ENCODE assay signal across 8 mouse cellular contexts in the genomic region with DNA sequence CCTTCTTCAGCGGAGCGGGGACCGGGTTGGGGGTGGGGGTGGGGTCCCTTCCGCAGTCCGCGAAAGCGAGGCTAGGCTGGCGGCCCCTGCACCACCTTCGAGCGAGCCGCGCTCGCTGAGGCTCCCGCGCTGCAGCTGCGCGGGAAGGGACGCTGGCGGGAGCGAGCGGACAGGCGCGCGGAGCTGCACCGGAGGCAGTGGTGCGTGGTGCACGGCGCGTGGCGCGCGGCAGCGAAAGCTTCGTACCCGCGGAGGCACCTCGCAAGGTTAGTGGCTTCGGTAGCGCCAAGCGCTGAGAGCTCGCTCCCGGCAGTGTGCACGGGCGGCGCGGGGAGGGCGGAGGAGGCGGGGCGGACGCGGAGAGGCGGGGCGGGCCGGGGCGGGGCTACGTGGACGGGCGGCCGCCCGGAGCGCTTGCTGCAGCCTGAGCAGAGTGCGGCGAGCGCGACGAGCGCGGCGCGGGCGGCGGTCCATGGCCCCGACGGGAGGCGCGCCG. TPM values are rescaled to one million over a fixed set of nuclear protein-coding genes. Genes with fewer than 3 reads are reported as not detected.
DNase-seq lines count a peak whose midpoint lies in the region; ATAC-seq and TF ChIP-seq lines count a peak whose summit lies in the region.

Gene Arhgap20 (plus strand): TSS at position 417 of the 496 bp plus-strand sequence.

- no peaks in the 10 kb centered on the region for H3K9me3 ChIP-seq in forebrain, embryonic 11.5 days (ENCODE audit: control insufficient read depth, low read length)
- H3K9me3 ChIP-seq in heart, embryonic 15.5 days (replicated peaks): no peaks in the 10 kb centered on the region

- under 1% methylated on average over 57 of the region's 77 CpGs for WGBS in forebrain, embryonic 11.5 days
- WGBS in heart, embryonic 15.5 days: 1% methylated on average over 62 of the region's 77 CpGs
- WGBS in liver, adult 2 months: 1% methylated on average over 60 of the region's 77 CpGs

- H3K4me1 ChIP-seq in forebrain, embryonic 11.5 days (replicated peaks; ENCODE audit: control insufficient read depth, insufficient read depth, low read length): peaks cover 9% of the 10 kb centered on the region; the same call in 1 of the 2 replicates
- peaks cover 21% of the 10 kb centered on the region for H3K4me1 ChIP-seq in heart, embryonic 15.5 days (replicated peaks)
- H3K4me1 ChIP-seq in liver, adult 2 months (ENCODE audit: control insufficient read depth, insufficient read depth, low read length): peaks cover 2% of the 10 kb centered on the region; the same call in 1 of the 2 replicates

- no peak for TF ChIP-seq CTCF in liver, adult 2 months (IDR thresholded peaks at IDR 0.05; ENCODE audit: low read depth, low read length)

- peak within 1 kb of the TSS; percentile 97 for H3K4me2 ChIP-seq in forebrain, embryonic 11.5 days (ENCODE audit: low read depth, low read length, severe bottlenecking)
- H3K4me2 ChIP-seq in heart, embryonic 15.5 days: peak within 1 kb of the TSS; percentile 98
- peak within 1 kb of the TSS; percentile 52 for H3K4me2 ChIP-seq in myocyte (ENCODE audit: low read depth)

- peak within 1 kb of the TSS; percentile 59 for H3K4me3 ChIP-seq in forebrain, embryonic 11.5 days (ENCODE audit: low read depth, low read length)
- H3K4me3 ChIP-seq in heart, embryonic 15.5 days: peak within 1 kb of the TSS; percentile 67
- H3K4me3 ChIP-seq in liver, adult 2 months (ENCODE audit: insufficient read depth, low read depth, low read length): peak within 1 kb of the TSS; percentile 58
- no peak within 1 kb of the TSS for H3K4me3 ChIP-seq in myocyte

- DNase-seq in B cell, adult 2 months: peak; percentile 6 to 11
- peak; percentile 79 for DNase-seq in brain, embryonic 18.5 days (ENCODE audit: low read depth, low spot score)
- DNase-seq in forebrain, embryonic 11.5 days (ENCODE audit: low spot score): peak; percentile 91
- peak; percentile 86 for DNase-seq in kidney, postnatal 10 days
- DNase-seq in liver, adult 2 months (ENCODE audit: extremely low read depth, low read depth, low spot score): peak; percentile 38
- DNase-seq in spleen, postnatal 4 days (ENCODE audit: low spot score in 2 of 2): peak; percentile 45 to 75

- H3K27me3 ChIP-seq in forebrain, embryonic 11.5 days (ENCODE audit: control insufficient read depth, insufficient read depth, low read length): peaks cover 16% of the 10 kb centered on the region
- peaks cover 54% of the 10 kb centered on the region for H3K27me3 ChIP-seq in heart, embryonic 15.5 days
- H3K27me3 ChIP-seq in liver, adult 2 months (ENCODE audit: control insufficient read depth, insufficient read depth, low read length): peaks cover 11% of the 10 kb centered on the region
- peaks cover 29% of the 10 kb centered on the region for H3K27me3 ChIP-seq in myocyte (ENCODE audit: control insufficient read depth, insufficient read depth, insufficient read length)

- H3ac ChIP-seq in myocyte (ENCODE audit: control insufficient read depth, insufficient read length): peak within 1 kb of the TSS; percentile 11

- H3K36me3 ChIP-seq in forebrain, embryonic 11.5 days (ENCODE audit: control insufficient read depth, insufficient read depth, low read length): no peaks in the 10 kb centered on the region
- H3K36me3 ChIP-seq in heart, embryonic 15.5 days: no peaks in the 10 kb centered on the region
- H3K36me3 ChIP-seq in liver, adult 2 months (ENCODE audit: control insufficient read depth, insufficient read depth, low read length): no peaks in the 10 kb centered on the region
- no peaks in the 10 kb centered on the region for H3K36me3 ChIP-seq in myocyte (ENCODE audit: control insufficient read depth, insufficient read depth)

- no peaks in the 10 kb centered on the region for H3K79me2 ChIP-seq in liver, adult 2 months (ENCODE audit: control insufficient read depth, insufficient read depth, low read length)
- H3K79me2 ChIP-seq in myocyte (ENCODE audit: control insufficient read depth, insufficient read depth): no peaks in the 10 kb centered on the region

- ATAC-seq in forebrain, embryonic 11.5 days (replicated peaks; ENCODE audit: low FRiP score): peak; percentile 94
- ATAC-seq in heart, embryonic 15.5 days (replicated peaks; ENCODE audit: insufficient number of reproducible peaks, insufficient read depth, low FRiP score, low read depth): peak; percentile 91

- peak within 1 kb of the TSS; percentile 71 for H3K9ac ChIP-seq in forebrain, embryonic 11.5 days (ENCODE audit: low read length)
- peak within 1 kb of the TSS; percentile 56 for H3K9ac ChIP-seq in heart, embryonic 15.5 days
- peak within 1 kb of the TSS; percentile 54 for H3K9ac ChIP-seq in liver, adult 2 months (ENCODE audit: low read depth, low read length)

- H3K27ac ChIP-seq in forebrain, embryonic 11.5 days (ENCODE audit: low read depth, low read length): no peak within 1 kb of the TSS
- peak within 1 kb of the TSS; percentile 43; the same call in 1 of the 2 replicates for H3K27ac ChIP-seq in heart, embryonic 15.5 days
- H3K27ac ChIP-seq in liver, adult 2 months (replicated peaks; ENCODE audit: insufficient read depth, low read depth, low read length): no peak within 1 kb of the TSS

- TF ChIP-seq POLR2A in liver, adult 2 months (IDR thresholded peaks at IDR 0.05; ENCODE audit: extremely low read depth, insufficient read depth, low read length): no peak
- TF ChIP-seq POLR2A in myocyte (IDR thresholded peaks at IDR 0.05; ENCODE audit: insufficient read length, low read depth): no peak

TF ChIP-seq in myocyte, 11 proteins besides CTCF, POLR2A, EP300 and RAD21:
- TF ChIP-seq MYOG (IDR thresholded peaks at IDR 0.05; ENCODE audit: control insufficient read depth in 1 of 3, insufficient read depth in 1 of 3, insufficient read length in 2 of 3, low read depth in 2 of 3) (no peak), MYOD1 (IDR thresholded peaks at IDR 0.05; ENCODE audit: control insufficient read depth in 1 of 3, insufficient read length in 2 of 3, low read depth in 2 of 3) (no peak), USF1 (IDR thresholded peaks at IDR 0.05; ENCODE audit: low read depth) (no peak), MAX (IDR thresholded peaks at IDR 0.05; ENCODE audit: low read depth) (no peak), SRF (IDR thresholded peaks at IDR 0.05; ENCODE audit: control insufficient read depth, insufficient read length, low read depth) (no peak)

RNA-seq across cellular contexts. Expression of gene Arhgap20, which starts in this region (rescaled TPM):
- 4.6 and 5.6 TPM in 2 replicates for polyA plus RNA-seq in forebrain, embryonic 11.5 days (2014; fragmentation: Nextera tagmentation; extraction: Ambion mirVana)
- 1.5 and 1.9 TPM in 2 replicates for polyA plus RNA-seq in heart, embryonic 15.5 days (2015; fragmentation: Nextera tagmentation; extraction: Ambion mirVana)
- total RNA-seq in liver, adult 2 months (2014; rRNA removed): under 0.01 and 0.09 TPM in 2 replicates
- 0.01 TPM in 1 of 2 replicates, not detected in the other for polyA plus RNA-seq in liver, adult 2 months (2012; rRNA removed)
- polyA plus RNA-seq in myocyte (2012; fragmentation: generic; extraction: Trizol): 0.02 TPM

Comparison
In these comparisons a context has a peak if more than half of its experiments do, and no peak if none do; other contexts are left out.
1. Peak in DNase-seq, H3K4me3 ChIP-seq and H3K9ac ChIP-seq in liver, adult 2 months; RNA of the gene not detected or under 1 TPM.
2. DNase-seq: peak in every context shown above with its lines; median percentile 91 in forebrain, embryonic 11.5 days; 86 in kidney, postnatal 10 days; 79 in brain, embryonic 18.5 days; 60 in spleen, postnatal 4 days; 38 in liver, adult 2 months; 8 in B cell, adult 2 months.